Mouse (Mus musculus) hindlimb bud, embryonic 11.5 days (tissue): ENCODE data around the gene Khk.
A peak's percentile ranks its signal among the peaks of the same experiment; 100 is the strongest.
"Not testable (repeated sequence)": the region's sequence is repeated elsewhere in the genome, so short reads cannot be mapped to it uniquely, and the experiment has no call there.

ENCODE experiments used
- DNase-seq: peaks from one replicate; pipeline ENCODE4 v3.0.0-alpha.2; 2012; ENCODE audit warnings: low read depth, low spot score; ENCODE audit errors: extremely low spot score

The Khk gene

GRCm38 (mm10) chr5:30921256-30922033 is at the start of gene Khk:
Khk (plus strand) TSS chr5:30921431.
- peak; percentile 68 for DNase-seq

GRCm38 (mm10) chr5:30872574-30872973 is 48.7 kb upstream of the Khk start:
- DNase-seq: no peak

GRCm38 (mm10) chr5:30874365-30874764 is 46.9 kb upstream of the Khk start:
- no peak for DNase-seq

GRCm38 (mm10) chr5:30878616-30879015 is 42.6 kb upstream of the Khk start:
- no peak for DNase-seq

- no peak for DNase-seq
Observed at GRCm38 (mm10) chr5:30879347-30879943, 41.8 kb upstream of the Khk start.

GRCm38 (mm10) chr5:30881839-30882238 is 39.4 kb upstream of the Khk start:
- not testable (repeated sequence) for DNase-seq

GRCm38 (mm10) chr5:30886209-30886608 is 35.0 kb upstream of the Khk start:
- no peak for DNase-seq

GRCm38 (mm10) chr5:30886731-30887130 is 34.5 kb upstream of the Khk start:
- no peak for DNase-seq

- DNase-seq: no peak
Observed at GRCm38 (mm10) chr5:30887331-30887761, 33.9 kb upstream of the Khk start.

- DNase-seq: peak; percentile 98
Observed at GRCm38 (mm10) chr5:30887858-30888336, 33.3 kb upstream of the Khk start.

- peak; percentile 99 for DNase-seq
Observed at GRCm38 (mm10) chr5:30888337-30889087, 32.7 kb upstream of the Khk start, which contains the start of gene Agbl5. Agbl5 (plus strand) TSS chr5:30888694.

GRCm38 (mm10) chr5:30889088-30889754 is 32.0 kb upstream of the Khk start:
- no peak for DNase-seq

GRCm38 (mm10) chr5:30890375-30890774 is 30.9 kb upstream of the Khk start:
- DNase-seq: no peak

GRCm38 (mm10) chr5:30901860-30902259 is 19.4 kb upstream of the Khk start:
- no peak for DNase-seq

GRCm38 (mm10) chr5:30907413-30908059 is 13.7 kb upstream of the Khk start, which contains the start of gene Ost4:
Ost4 (minus strand) TSS chr5:30907788.
- DNase-seq: peak; percentile 79

GRCm38 (mm10) chr5:30908426-30909299 is 12.6 kb upstream of the Khk start:
- no peak for DNase-seq

- no peak for DNase-seq
Observed at GRCm38 (mm10) chr5:30909300-30909659, 12.0 kb upstream of the Khk start.

- DNase-seq: no peak
Observed at GRCm38 (mm10) chr5:30909863-30910262, 11.4 kb upstream of the Khk start.

GRCm38 (mm10) chr5:30910481-30910880 is 10.8 kb upstream of the Khk start:
- DNase-seq: no peak

GRCm38 (mm10) chr5:30912156-30912555 is 9.1 kb upstream of the Khk start:
- no peak for DNase-seq
